Mouse (Mus musculus) layer of hippocampus, adult 8-10 months (tissue): ENCODE data around the gene Casr. TPM values are rescaled to one million over a fixed set of nuclear protein-coding genes. Genes with fewer than 3 reads are reported as not detected.

Source experiments
- DNase-seq, 2 experiments: peaks; one replicate each; pipeline ENCODE4 v3.0.0; 2022; ENCODE audit warnings: low spot score in 2 of 2
- total RNA-seq, 4 experiments: library from RNA; stranded (reverse); gene quantifications; 2 replicates each; pipeline ENCODE4 v1.2.4; 2022

Gene Casr
- total RNA-seq, 4 experiments from 2014 or later: 0.16 to 0.43 (median 0.39) TPM; not detected in 1

- no peak for DNase-seq
Observed at GRCm38 (mm10) chr16:36523095-36523494, 38.8 kb downstream of the Casr start.

GRCm38 (mm10) chr16:36516355-36516754, 45.6 kb downstream of the Casr start:
- no peak for DNase-seq

GRCm38 (mm10) chr16:36507300-36507699, 54.6 kb downstream of the Casr start:
- no peak for DNase-seq

- no peak for DNase-seq
Observed at GRCm38 (mm10) chr16:36506827-36507226, 55.1 kb downstream of the Casr start.

- no peak for DNase-seq
Observed at GRCm38 (mm10) chr16:36505913-36506312, 56.0 kb downstream of the Casr start.

GRCm38 (mm10) chr16:36505134-36505533, 56.8 kb downstream of the Casr start:
- no peak for DNase-seq

GRCm38 (mm10) chr16:36502286-36502685, 59.7 kb downstream of the Casr start:
- DNase-seq: no peak

- no peak for DNase-seq
Observed at GRCm38 (mm10) chr16:36492420-36492819, 69.5 kb downstream of the Casr start.

- no peak for DNase-seq
Observed at GRCm38 (mm10) chr16:36476866-36477265, 85.1 kb downstream of the Casr start.

- DNase-seq: no peak
Observed at GRCm38 (mm10) chr16:36475530-36475929, 86.4 kb downstream of the Casr start.

GRCm38 (mm10) chr16:36474849-36475248, 87.1 kb downstream of the Casr start:
- DNase-seq: no peak

- peak in 1 of 2 experiments; percentile 27 for DNase-seq
Observed at GRCm38 (mm10) chr16:36473217-36474216, 88.4 kb downstream of the Casr start.

- DNase-seq: no peak
Observed at GRCm38 (mm10) chr16:36471066-36471633, 90.8 kb downstream of the Casr start.

GRCm38 (mm10) chr16:36469955-36470478, 91.9 kb downstream of the Casr start:
- DNase-seq: no peak

GRCm38 (mm10) chr16:36469367-36469766, 92.6 kb downstream of the Casr start:
- no peak for DNase-seq

- DNase-seq: no peak
Observed at GRCm38 (mm10) chr16:36468862-36469261, 93.1 kb downstream of the Casr start.

GRCm38 (mm10) chr16:36467936-36468335, 94.0 kb downstream of the Casr start:
- DNase-seq: no peak

GRCm38 (mm10) chr16:36465436-36465835, 96.5 kb downstream of the Casr start:
- DNase-seq: no peak

GRCm38 (mm10) chr16:36464076-36464475, 97.9 kb downstream of the Casr start:
- no peak for DNase-seq

GRCm38 (mm10) chr16:36460426-36460825, 101.5 kb downstream of the Casr start:
- DNase-seq: no peak

- no peak for DNase-seq
Observed at GRCm38 (mm10) chr16:36455342-36455802, 106.6 kb downstream of the Casr start, which contains the start of gene Stfa3. TSS of gene Stfa3 (minus strand) at chr16:36455392.
